Mouse (Mus musculus): ENCODE data around the gene Cdh26. TPM values are rescaled to one million over a fixed set of nuclear protein-coding genes. Genes with fewer than 3 reads are reported as not detected.

The Cdh26 gene
- total RNA-seq, 2 experiments from 2014 or later: not detected

GRCm38 (mm10) chr2:178433903-178434302 is 3.6 kb downstream of the Cdh26 start:
- DNase-seq (ENCODE audit: low spot score in 2 of 2): no peak

- DNase-seq (ENCODE audit: low spot score in 2 of 2): no peak
Measured at GRCm38 (mm10) chr2:178437311-178437710, 7.0 kb downstream of the Cdh26 start.

GRCm38 (mm10) chr2:178449386-178449785 is 19.1 kb downstream of the Cdh26 start:
- DNase-seq (ENCODE audit: low spot score in 2 of 2): no peak

GRCm38 (mm10) chr2:178450236-178450635 is 19.9 kb downstream of the Cdh26 start:
- DNase-seq (ENCODE audit: low spot score in 2 of 2): no peak

- DNase-seq (ENCODE audit: low spot score in 2 of 2): no peak
Measured at GRCm38 (mm10) chr2:178450961-178451360, 20.6 kb downstream of the Cdh26 start.

- no peak for DNase-seq (ENCODE audit: low spot score in 2 of 2)
Measured at GRCm38 (mm10) chr2:178454664-178455516, 24.6 kb downstream of the Cdh26 start.

GRCm38 (mm10) chr2:178457414-178457813 is 27.1 kb downstream of the Cdh26 start:
- DNase-seq (ENCODE audit: low spot score in 2 of 2): no peak

- no peak for DNase-seq (ENCODE audit: low spot score in 2 of 2)
Measured at GRCm38 (mm10) chr2:178460353-178460752, 30.0 kb downstream of the Cdh26 start.

GRCm38 (mm10) chr2:178471546-178472480 is 41.5 kb downstream of the Cdh26 start:
- DNase-seq (ENCODE audit: low spot score in 2 of 2): no peak

GRCm38 (mm10) chr2:178473916-178474315 is 43.6 kb downstream of the Cdh26 start:
- DNase-seq (ENCODE audit: low spot score in 2 of 2): no peak

GRCm38 (mm10) chr2:178477228-178477627 is 46.9 kb downstream of the Cdh26 start:
- peak; percentile 12 to 29 for DNase-seq (ENCODE audit: low spot score in 2 of 2)

- DNase-seq (ENCODE audit: low spot score in 2 of 2): no peak
Measured at GRCm38 (mm10) chr2:178479011-178479410, 48.7 kb downstream of the Cdh26 start.

- no peak for DNase-seq (ENCODE audit: low spot score in 2 of 2)
Measured at GRCm38 (mm10) chr2:178480932-178481331, 50.6 kb downstream of the Cdh26 start.

GRCm38 (mm10) chr2:178483462-178483861 is 53.1 kb downstream of the Cdh26 start:
- DNase-seq (ENCODE audit: low spot score in 2 of 2): no peak

GRCm38 (mm10) chr2:178488276-178488675 is 57.9 kb downstream of the Cdh26 start:
- no peak for DNase-seq (ENCODE audit: low spot score in 2 of 2)

GRCm38 (mm10) chr2:178490245-178490920 is 60.1 kb downstream of the Cdh26 start:
- no peak for DNase-seq (ENCODE audit: low spot score in 2 of 2)

- DNase-seq (ENCODE audit: low spot score in 2 of 2): no peak
Measured at GRCm38 (mm10) chr2:178494066-178494465, 63.7 kb downstream of the Cdh26 start.

- DNase-seq (ENCODE audit: low spot score in 2 of 2): no peak
Measured at GRCm38 (mm10) chr2:178495816-178496215, 65.5 kb downstream of the Cdh26 start.

GRCm38 (mm10) chr2:178497900-178498299 is 67.6 kb downstream of the Cdh26 start:
- no peak for DNase-seq (ENCODE audit: low spot score in 2 of 2)

- peak; percentile 19 to 27 for DNase-seq (ENCODE audit: low spot score in 2 of 2)
Measured at GRCm38 (mm10) chr2:178498409-178498808, 68.1 kb downstream of the Cdh26 start.

GRCm38 (mm10) chr2:178502469-178502868 is 72.1 kb downstream of the Cdh26 start:
- DNase-seq (ENCODE audit: low spot score in 2 of 2): no peak

Data from left cerebral cortex, adult 18-20 months (tissue).